Mouse (Mus musculus) left cerebral cortex, adult 8-10 months (tissue): ENCODE measurements at regions not wholly inside any gene's neighbourhood (a gene's known extent, or its start where the extent isn't known, plus 50 kb on each side); places are given as distances from the start of the nearest gene placed in this dataset.

Experiments used
- DNase-seq, 2 experiments: peaks; one replicate each; pipeline ENCODE4 v3.0.0; 2022; ENCODE audit warnings: low spot score in 2 of 2

GRCm38 (mm10) chr13:84760471-84760870 lies 428.7 kb upstream of the Ccnh start:
- DNase-seq: no peak

- DNase-seq: no peak
Measured at GRCm38 (mm10) chr13:84760978-84761377, 428.2 kb upstream of the Ccnh start.

GRCm38 (mm10) chr13:84761821-84762220 lies 427.4 kb upstream of the Ccnh start:
- no peak for DNase-seq

- DNase-seq: no peak
Measured at GRCm38 (mm10) chr13:84763916-84764315, 425.3 kb upstream of the Ccnh start.

GRCm38 (mm10) chr13:84771956-84772355 lies 417.3 kb upstream of the Ccnh start:
- no peak for DNase-seq

- DNase-seq: no peak
Measured at GRCm38 (mm10) chr13:84783017-84783937, 405.9 kb upstream of the Ccnh start.

GRCm38 (mm10) chr13:84804241-84804980 lies 384.8 kb upstream of the Ccnh start:
- DNase-seq: no peak

GRCm38 (mm10) chr13:84805190-84805589 lies 384.0 kb upstream of the Ccnh start:
- DNase-seq: no peak

- no peak for DNase-seq
Measured at GRCm38 (mm10) chr13:84809605-84810004, 379.6 kb upstream of the Ccnh start.
